Mouse (Mus musculus): ENCODE results near the gene Gm8126.
"Not testable (repeated sequence)": the region's sequence is repeated elsewhere in the genome, so short reads cannot be mapped to it uniquely, and the experiment has no call there.

Gm8126 gene

DNA sequence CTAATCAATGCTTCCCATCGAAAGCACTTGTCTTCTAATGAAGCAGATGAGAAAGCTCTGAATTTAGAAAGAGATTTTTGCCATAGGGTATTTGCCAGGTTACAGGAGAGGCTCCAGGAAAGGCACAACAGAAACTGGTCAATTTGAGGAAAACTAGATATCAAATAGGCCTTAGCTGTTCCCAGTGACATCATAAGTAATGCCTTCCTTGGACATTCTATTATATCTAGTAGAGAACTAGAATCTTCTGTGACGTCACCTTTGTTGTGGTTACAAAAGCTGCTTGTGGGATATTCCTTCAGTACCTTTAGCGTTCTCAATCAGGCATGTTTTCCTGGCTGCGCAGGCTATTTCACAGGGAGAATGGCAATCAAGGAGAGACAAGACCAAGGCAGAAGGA, at the start of gene Gm8126:
Gm8126 (plus strand) TSS at position 301 of the 400 bp plus-strand sequence.
- not testable (repeated sequence) for DNase-seq (ENCODE audit: low spot score)

DNA sequence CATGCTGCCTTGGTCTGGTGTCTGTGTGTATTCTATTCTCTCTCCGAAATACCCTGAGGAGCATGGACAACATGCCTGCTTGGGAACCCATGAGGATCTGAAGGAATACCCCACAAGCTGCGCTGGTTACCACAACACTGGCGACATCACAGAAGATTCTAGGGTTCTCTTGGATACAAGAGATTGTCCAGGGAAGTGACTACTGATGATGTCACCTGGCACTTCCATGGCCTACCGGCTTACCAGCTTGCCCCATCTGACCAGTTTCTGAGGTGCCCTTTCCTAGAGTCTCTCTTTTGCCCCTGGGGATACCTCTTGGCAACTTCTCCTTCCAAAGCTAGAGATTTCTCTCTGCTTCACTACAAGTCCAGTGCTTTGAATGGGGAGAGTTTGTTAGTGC, 23.2 kb upstream of the Gm8126 start, which contains the start of gene Gm8122:
Gm8122 (minus strand) TSS at position 101 of the 400 bp plus-strand sequence.
- not testable (repeated sequence) for DNase-seq (ENCODE audit: low spot score)

DNA sequence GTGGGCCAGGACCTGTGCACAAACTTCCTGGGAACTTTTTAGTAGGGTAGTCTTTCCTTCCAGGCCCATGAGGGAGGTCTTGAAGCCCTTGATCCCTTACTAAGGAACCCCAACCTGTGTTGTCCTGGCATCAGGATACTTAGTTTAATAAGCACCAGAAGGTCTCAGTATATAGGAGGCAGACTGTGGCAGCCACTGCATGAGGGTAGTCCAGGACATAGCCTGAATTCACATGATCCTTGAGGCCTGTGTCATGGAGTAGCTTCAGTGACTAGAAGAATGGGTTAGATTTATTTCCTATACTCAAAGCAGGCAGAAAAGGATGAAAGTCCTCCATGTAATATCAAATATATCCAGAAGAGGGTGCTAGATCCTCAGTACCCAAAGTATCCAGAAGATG, 20.7 kb upstream of the Gm8126 start:
- not testable (repeated sequence) for DNase-seq (ENCODE audit: low spot score)

DNA sequence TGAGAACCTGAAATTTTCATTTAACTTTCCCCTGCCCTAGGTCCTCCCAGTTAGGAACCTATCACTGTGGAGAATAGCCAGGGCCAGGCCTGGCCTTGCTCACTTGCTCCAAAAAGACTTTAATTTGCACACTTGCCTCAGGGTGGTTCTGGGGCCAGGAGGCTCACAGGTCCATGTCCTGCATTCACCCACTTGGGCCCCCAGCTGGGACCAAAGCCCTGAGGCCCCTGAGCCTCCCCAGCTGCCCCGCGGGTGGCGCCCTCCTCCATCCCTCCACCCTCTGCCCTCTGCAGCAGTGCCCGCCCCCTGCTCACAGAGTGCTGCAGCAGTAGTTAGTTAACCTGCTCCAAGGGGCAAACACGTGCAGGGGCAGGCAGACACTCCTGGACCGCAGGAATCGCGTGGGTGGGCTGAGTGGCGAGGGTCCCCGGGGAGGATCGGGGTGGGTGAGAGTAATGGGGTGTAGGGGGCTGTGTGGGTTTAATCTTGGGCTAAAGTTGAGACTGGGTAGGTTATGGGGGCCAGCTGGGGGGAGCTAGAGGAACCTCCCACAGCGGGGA, 8.8 kb upstream of the Gm8126 start:
- DNase-seq (ENCODE audit: low spot score), result not testable (repeated sequence)

DNA sequence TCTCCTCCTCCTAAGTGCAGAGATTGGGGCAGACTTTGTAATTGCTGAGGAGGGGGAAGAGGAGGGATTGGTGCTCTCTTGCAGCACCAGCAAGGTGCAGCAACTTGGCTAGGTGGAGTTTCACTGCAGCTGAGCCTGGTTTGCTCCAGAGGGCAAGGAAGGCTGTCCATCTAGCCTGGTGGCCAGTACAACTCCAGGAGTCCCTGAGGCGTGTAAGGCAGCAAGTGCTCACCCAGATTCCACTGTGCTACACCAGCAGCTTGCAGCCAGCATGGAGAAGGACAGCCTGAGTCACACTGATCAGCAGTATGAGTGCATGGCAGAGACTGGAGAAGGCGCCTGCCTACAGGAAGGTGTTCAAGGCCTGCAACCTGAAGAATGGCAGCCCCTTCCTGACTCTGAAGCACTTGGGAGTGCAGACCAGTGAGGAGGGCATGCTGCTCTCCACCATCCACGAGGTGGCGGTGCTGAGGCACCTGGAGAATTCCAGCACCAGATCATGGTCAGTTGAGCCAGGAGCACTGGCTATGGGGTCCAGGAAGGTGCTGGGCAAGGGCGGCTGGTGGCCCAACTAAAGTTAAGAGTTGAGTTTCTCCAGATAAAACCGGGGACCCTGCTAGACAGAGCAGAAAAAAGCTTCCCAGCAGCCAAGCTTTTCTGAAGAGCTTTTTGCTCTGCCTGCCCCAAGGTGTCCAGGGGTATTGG, 7.7 kb upstream of the Gm8126 start:
- DNase-seq (ENCODE audit: low spot score), result not testable (repeated sequence)

DNA sequence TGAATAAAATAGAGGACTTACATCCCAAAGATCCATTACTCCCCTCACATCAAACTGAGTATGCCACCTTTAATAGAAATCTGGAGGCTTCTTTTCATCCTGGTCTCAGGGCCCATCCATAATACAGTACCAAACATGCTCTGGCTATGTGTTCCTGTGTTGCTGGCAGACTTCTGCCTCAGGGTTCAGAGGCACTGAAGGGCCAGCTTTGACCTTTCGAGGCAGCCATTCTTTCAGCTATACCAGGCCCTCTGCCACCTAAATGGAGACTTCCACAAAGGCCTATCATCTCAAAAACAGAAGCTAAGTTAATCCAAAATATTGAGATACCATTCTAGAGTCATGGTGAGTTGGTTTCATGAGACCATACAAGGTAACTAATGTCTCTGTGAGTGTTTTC, 1.9 kb upstream of the Gm8126 start:
- DNase-seq (ENCODE audit: low spot score), result not testable (repeated sequence)

DNA sequence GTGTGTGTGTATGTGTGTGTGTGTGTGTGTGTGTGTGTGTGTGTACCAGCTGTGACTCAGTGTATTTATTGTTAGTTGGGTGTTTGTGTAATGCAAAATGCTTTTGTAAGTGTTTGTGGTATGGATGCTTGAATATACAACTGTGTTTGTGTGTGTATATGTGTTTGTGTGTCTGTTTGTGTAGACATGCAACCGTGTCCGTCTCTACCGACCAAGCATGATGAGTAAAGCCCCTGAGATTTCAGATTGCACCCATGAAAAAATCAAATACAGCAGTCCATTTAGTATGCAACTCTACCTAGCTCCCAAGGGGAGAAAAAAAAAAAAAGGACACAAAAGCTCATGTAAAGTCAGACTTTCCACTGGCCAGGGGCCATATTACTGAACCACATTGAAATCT, 5.0 kb downstream of the Gm8126 start:
- not testable (repeated sequence) for DNase-seq (ENCODE audit: low spot score)

DNA sequence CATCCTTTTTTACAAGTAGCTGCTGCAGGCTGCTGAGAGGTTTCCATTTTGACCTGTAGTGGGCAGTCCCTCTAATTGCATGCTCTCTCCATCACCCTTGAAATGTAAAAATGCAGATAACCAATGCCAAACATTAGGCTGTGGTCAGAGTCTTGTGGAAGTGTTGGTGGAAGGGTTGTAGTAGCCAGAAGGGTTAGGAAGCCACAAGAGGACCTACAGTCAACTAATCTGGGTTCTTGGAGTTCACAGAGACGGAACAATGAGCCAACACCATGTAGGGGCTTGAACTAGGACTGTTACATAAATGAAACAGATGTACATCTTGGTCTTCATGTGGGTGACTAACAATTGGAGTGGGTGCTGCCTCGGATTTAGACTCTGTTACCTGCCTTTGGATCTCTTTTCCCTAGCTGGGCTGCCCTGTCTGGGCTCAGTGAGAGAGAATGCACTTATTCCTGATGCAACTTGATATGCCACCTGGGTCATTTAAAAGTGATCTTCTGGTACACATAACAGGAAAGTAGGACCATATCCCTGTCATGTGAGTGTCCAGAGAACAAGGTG, 10.2 kb downstream of the Gm8126 start:
- not testable (repeated sequence) for DNase-seq (ENCODE audit: low spot score)

DNA sequence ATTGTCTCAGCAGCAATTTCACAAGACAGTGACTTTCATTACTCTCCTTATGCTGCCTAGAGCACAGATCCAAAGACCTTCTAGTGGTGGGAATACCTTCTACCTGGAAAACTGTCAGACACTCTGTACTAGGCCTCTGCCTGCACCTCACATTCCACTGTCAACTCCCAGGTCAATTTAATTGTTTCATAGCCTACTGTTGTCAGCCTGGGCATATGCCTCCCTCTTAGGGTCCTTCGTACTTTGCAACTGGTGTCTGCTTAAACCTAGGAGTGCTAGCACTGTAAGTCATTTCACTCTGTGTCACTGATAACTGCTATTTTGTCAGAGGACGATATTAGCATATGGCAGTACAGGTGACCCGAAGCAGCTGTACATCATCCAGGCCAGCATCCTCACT, 10.8 kb downstream of the Gm8126 start:
- not testable (repeated sequence) for DNase-seq (ENCODE audit: low spot score)

DNA sequence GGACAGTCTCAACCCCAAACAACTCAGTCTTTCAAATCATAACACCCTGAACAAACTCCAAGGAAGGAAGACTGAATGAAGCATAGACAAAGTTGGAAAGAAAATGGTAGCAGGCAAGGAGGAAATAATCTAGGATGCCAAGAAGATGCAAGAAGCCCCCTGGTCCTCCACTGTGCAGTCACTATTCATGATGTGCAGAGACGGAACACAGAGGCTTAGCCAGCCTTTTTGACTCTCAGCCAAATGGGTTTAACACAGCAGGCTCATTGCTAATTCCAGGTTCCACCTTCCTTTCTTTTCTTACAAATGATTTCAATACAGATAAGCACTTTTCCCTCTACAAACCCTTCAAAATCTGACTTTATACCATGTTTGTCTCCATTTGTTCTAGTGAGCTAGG, 14.7 kb downstream of the Gm8126 start:
- DNase-seq (ENCODE audit: low spot score), result not testable (repeated sequence)

DNA sequence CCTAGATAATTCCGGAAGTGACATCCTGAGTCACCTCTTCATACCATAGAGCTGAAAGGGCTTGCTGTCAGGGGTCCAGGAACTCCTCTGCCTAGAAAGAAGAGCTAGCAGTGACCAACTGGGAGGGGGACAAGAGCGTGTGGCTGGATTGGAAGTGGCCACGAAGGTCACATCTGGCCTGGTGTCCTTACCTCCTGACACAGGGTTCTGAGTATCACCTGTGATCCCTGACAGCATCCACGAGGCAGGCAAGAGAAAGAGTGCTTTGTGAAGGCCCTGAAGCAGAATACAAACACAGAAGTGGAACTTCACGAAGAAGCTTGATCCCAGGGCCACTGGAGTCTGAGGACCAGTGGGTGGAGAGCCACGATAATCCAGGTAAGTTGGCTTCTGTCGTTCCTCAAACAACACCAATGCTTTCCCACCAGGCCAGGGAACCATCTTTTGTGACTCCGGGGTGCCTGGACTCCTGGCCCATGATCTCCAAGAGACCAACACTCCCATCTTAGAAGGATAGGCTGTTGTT, 16.6 kb downstream of the Gm8126 start, which contains the start of gene Gm9732:
Gm9732 (plus strand) TSS at position 51 of the 526 bp plus-strand sequence.
- not testable (repeated sequence) for DNase-seq (ENCODE audit: low spot score)

DNA sequence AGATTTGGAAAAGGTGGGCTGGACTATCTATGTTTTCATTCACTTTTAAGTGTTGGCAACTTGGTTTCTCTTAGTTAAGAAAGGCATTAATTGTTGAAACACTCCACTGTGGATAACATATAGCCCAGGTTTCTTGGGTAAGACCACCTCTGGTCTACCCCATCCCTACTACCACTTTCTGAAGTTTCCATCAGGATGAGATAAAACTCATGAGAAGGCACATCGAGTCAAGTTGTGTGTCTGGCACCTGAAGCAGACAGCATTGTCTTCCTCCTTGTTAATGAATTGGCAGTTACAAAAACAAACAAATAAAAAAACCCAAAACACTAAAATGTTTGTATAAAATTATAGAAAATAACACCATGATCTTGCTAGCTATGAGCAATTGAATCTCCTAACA, 17.3 kb downstream of the Gm8126 start:
- not testable (repeated sequence) for DNase-seq (ENCODE audit: low spot score)

DNA sequence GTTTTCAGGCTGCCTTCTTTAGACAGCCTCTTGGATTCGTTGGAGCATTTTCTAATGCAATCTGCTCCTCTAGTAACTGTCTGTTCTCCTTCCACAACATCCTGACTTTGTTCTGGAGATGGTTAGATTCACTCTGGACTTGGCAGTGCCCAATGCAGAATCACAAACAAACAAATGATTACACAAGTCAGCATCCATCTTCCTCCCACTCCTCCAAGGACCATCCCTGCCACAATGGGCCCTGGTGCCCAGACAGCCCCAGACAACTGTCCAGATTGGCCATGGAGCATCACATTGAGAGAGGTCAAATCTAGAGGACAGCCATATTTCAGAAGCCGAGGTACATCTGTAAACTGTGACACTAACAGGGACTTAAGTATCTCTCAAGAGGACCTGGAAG, 19.0 kb downstream of the Gm8126 start:
- not testable (repeated sequence) for DNase-seq (ENCODE audit: low spot score)

DNA sequence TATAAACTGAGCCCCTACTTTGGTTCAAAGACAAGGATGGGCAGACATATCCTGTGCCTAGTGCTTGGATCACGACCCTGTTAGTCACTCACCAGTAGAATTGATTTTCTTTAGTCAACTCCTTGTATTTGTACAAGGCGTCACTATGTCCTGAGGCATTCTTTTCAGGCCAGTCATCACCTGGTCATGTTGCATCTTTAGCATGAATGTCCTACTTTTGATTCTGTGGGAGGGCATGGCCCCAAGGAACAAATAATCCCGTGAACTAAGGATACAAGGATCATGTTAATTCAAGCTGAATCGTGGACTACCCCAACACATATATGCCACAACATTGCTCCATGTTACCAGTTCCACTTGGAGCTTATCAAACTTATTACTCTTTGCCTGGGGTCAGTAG, 19.7 kb downstream of the Gm8126 start:
- DNase-seq (ENCODE audit: low spot score), result not testable (repeated sequence)

DNA sequence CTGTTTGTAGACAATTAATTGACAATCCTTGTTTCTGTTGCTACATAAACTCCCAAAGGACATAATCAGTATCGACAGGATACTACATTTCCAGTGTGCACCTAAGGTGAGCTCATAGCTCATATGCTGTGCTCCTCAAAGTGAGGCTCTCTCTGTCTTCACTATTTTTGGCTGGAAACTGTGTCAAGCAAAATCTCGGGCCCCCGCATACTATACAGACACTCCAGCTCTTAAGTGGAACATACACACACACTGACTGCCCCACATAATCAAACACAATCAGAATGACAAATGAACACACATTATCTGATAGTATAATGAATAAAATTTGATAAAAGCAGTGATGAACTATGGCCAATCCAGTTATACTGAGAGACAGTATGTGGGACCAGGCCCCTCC, 20.2 kb downstream of the Gm8126 start:
- DNase-seq (ENCODE audit: low spot score), result not testable (repeated sequence)

DNA sequence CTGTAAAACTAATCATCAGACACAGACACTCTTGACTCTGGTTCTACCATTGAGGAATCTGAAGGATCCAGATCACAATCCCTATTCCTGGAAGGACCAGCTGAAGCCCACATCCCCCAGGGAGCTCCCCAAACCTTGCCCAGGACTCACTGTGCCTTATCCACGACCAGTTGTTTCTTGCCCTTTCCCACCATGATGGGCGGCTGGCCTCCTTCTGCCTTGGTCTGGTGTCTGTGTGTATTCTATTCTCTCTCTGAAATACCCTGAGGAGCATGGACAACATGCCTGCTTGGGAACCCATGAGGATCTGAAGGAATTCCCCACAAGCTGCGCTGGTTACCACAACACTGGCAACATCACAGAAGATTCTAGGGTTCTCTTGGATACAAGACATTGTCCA, 35.1 kb downstream of the Gm8126 start, which contains the start of gene Gm8127:
Gm8127 (minus strand) TSS at position 330 of the 400 bp plus-strand sequence.
- DNase-seq (ENCODE audit: low spot score), result not testable (repeated sequence)

Measured in layer of hippocampus, adult 9-10 months (tissue).